Mouse (Mus musculus) heart, postnatal 36 days (tissue): ENCODE measurements around the gene Arid4a. TPM values are rescaled to one million over a fixed set of nuclear protein-coding genes. Genes with fewer than 3 reads are reported as not detected.

Source experiments
- DNase-seq, 2 experiments: peaks; one replicate each; pipeline ENCODE4 v3.0.0; 2021 to 2022
- intact Hi-C: fragments of 180-260 bp; cut with DNase I; formaldehyde crosslinking; loops from one replicate; pipeline ENCODE4 v1.15.1; 2025
- total RNA-seq, 2 experiments: library from RNA; stranded (reverse); gene quantifications; 2 replicates each; pipeline ENCODE4 v1.2.3; 2021

Gene Arid4a
- total RNA-seq, result 10 to 100 TPM; 14.3 to 17.0 TPM

- intact Hi-C loops, result loop anchor here (2.0 kb wide), 2 partner anchors 31 to 41 kb away; partner anchors contain the start of gene Psma3
- peak; percentile 92 to 97 for DNase-seq
These were observed at the start of gene Arid4a for GRCm38 (mm10) chr12:71015363-71016210. Arid4a (plus strand) TSS chr12:71015990.

- intact Hi-C loops, result no loop called here
- no peak for DNase-seq
These were observed 48.2 kb upstream of the Arid4a start for GRCm38 (mm10) chr12:70967581-70967980.

GRCm38 (mm10) chr12:70968141-70968790 lies 47.5 kb upstream of the Arid4a start:
- intact Hi-C loops, result loop anchor here (2.0 kb wide), 2 partner anchors 29 to 81 kb away; no protein-coding TSS in a partner anchor
- peak; percentile 81 to 89 for DNase-seq

- peak; percentile 90 for DNase-seq
- intact Hi-C loops, result loop anchor here (2.0 kb wide), 2 partner anchors 30 to 80 kb away; no protein-coding TSS in a partner anchor
These were observed 46.9 kb upstream of the Arid4a start for GRCm38 (mm10) chr12:70968791-70969307.

- intact Hi-C loops, result loop anchor here (2.0 to 5.0 kb wide), 3 partner anchors 31 to 168 kb away; partner anchors contain the start of genes 2700049A03Rik and Timm9
- peak; percentile 47 to 53 for DNase-seq
These were observed 46.2 kb upstream of the Arid4a start for GRCm38 (mm10) chr12:70969485-70970184.

- intact Hi-C loops, result loop anchor here (2.0 to 5.0 kb wide), 2 partner anchors 43 to 163 kb away; partner anchors contain the start of genes 2700049A03Rik and Timm9
- DNase-seq, result no peak
These were observed 42.0 kb upstream of the Arid4a start for GRCm38 (mm10) chr12:70973831-70974230.

GRCm38 (mm10) chr12:70974441-70975266 lies 41.1 kb upstream of the Arid4a start, which contains the start of gene Psma3:
Psma3 (plus strand) TSS chr12:70974621.
- intact Hi-C loops, result loop anchor here (2.0 to 5.0 kb wide), 2 partner anchors 42 to 163 kb away; partner anchors contain the start of genes 2700049A03Rik and Timm9
- peak; percentile 86 to 92 for DNase-seq

- intact Hi-C loops, result loop anchor here (2.0 kb wide), 1 partner anchor 41 kb away; no protein-coding TSS in a partner anchor
- no peak for DNase-seq
These were observed 40.4 kb upstream of the Arid4a start for GRCm38 (mm10) chr12:70975406-70975805.

- intact Hi-C loops, result loop anchor here (2.0 kb wide), 1 partner anchor 41 kb away; no protein-coding TSS in a partner anchor
- no peak for DNase-seq
These were observed 39.9 kb upstream of the Arid4a start for GRCm38 (mm10) chr12:70975891-70976290.

GRCm38 (mm10) chr12:70978345-70978744 lies 37.4 kb upstream of the Arid4a start:
- DNase-seq, result no peak
- intact Hi-C loops, result no loop called here

GRCm38 (mm10) chr12:70984855-70985550 lies 30.8 kb upstream of the Arid4a start:
- no peak for DNase-seq
- intact Hi-C loops, result no loop called here

- DNase-seq, result no peak
- intact Hi-C loops, result no loop called here
These were observed 18.6 kb upstream of the Arid4a start for GRCm38 (mm10) chr12:70997225-70997624.

GRCm38 (mm10) chr12:70999423-70999903 lies 16.3 kb upstream of the Arid4a start:
- peak; percentile 44 to 52 for DNase-seq
- intact Hi-C loops, result no loop called here

- intact Hi-C loops, result no loop called here
- DNase-seq, result no peak
These were observed 15.4 kb upstream of the Arid4a start for GRCm38 (mm10) chr12:71000344-71000743.

- intact Hi-C loops, result no loop called here
- no peak for DNase-seq
These were observed 14.3 kb upstream of the Arid4a start for GRCm38 (mm10) chr12:71001456-71001855.

- DNase-seq, result no peak
- intact Hi-C loops, result no loop called here
These were observed 11.9 kb upstream of the Arid4a start for GRCm38 (mm10) chr12:71003760-71004426.

GRCm38 (mm10) chr12:71006141-71006540 lies 9.6 kb upstream of the Arid4a start:
- DNase-seq, result no peak
- intact Hi-C loops, result no loop called here

- no peak for DNase-seq
- intact Hi-C loops, result no loop called here
These were observed 8.9 kb upstream of the Arid4a start for GRCm38 (mm10) chr12:71006901-71007300.
